Mouse (Mus musculus) hindbrain, embryonic 13.5 days (tissue): ENCODE results near the gene Npas1. TPM values are rescaled to one million over a fixed set of nuclear protein-coding genes. Genes with fewer than 3 reads are reported as not detected.

Source experiments
- ATAC-seq: fragments of 200-750 bp; cut with Nextera tagmentation; 2 replicates; pipeline ENCODE4 v1.8.0; 2017; ENCODE audit warnings: moderate TSS enrichment; ENCODE audit not compliant: low FRiP score
- H3K27ac ChIP-seq: fragments of 300-500 bp; sonication (generic); 2 replicates; pipeline ENCODE4 v1.5.1; 2015; ENCODE audit warnings: inconsistent platforms, mild to moderate bottlenecking, moderate library complexity
- H3K27me3 ChIP-seq: fragments of 300-500 bp; sonication (generic); 2 replicates; pipeline ENCODE4 v1.6.1; 2015; ENCODE audit warnings: mild to moderate bottlenecking, inconsistent platforms
- H3K36me3 ChIP-seq: fragments of 300-500 bp; sonication (generic); 2 replicates; pipeline ENCODE4 v1.6.1; 2015; ENCODE audit warnings: mild to moderate bottlenecking, inconsistent platforms
- H3K4me1 ChIP-seq: fragments of 300-500 bp; sonication (generic); replicated peaks from 2 replicates; pipeline ENCODE4 v1.6.1; 2015; ENCODE audit warnings: inconsistent platforms
- H3K4me2 ChIP-seq: fragments of 300-500 bp; sonication (generic); 2 replicates; pipeline ENCODE4 v1.6.1; 2015; ENCODE audit warnings: inconsistent platforms, mild to moderate bottlenecking, moderate library complexity
- H3K4me3 ChIP-seq: fragments of 300-500 bp; sonication (generic); 2 replicates; pipeline ENCODE4 v1.5.1; 2015; ENCODE audit warnings: mild to moderate bottlenecking, inconsistent platforms
- H3K9ac ChIP-seq: fragments of 300-500 bp; sonication (generic); 2 replicates; pipeline ENCODE4 v1.6.1; 2015; ENCODE audit warnings: mild to moderate bottlenecking, inconsistent platforms
- H3K9me3 ChIP-seq: fragments of 300-500 bp; sonication (generic); 2 replicates; pipeline ENCODE4 v1.6.1; 2016; ENCODE audit warnings: inconsistent platforms
- WGBS: fragments of 180-500 bp; shearing (Covaris S2); methylation state at CpG from one replicate; pipeline ENCODE4 v1.1.7; 2015; 5-methylcytosine and 5-hydroxymethylcytosine counted together
- polyA plus RNA-seq: library from polyadenylated mRNA; unstranded; fragments of >200 nt; fragmentation: Nextera tagmentation; extraction: Ambion mirVana; gene quantifications from 2 replicates; pipeline ENCODE4 v1.2.1, GENCODE M21; 2015

Gene Npas1
- polyA plus RNA-seq, 1 experiment from 2014 or later, result 2.3 TPM

DNA sequence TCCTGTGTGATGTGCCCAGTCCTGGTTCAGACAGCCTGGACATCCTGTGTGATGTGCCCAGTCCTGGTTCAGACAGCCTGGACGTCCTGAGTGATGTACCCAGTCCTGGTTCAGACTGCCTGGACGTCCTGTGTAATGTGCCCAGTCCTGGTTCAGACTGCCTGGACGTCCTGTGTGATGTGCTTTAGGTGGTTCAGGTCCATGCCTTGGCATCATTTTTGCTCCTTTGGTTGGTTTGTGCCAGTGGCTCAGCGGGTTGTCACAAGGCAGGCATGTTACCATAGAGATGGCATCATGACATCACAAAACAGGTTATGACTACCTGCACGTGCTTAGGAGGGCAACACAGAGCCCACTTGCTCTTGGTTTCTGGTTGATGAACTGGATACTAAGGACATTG lies 66.4 kb downstream of the Npas1 start:
- no peak overlapping the region for H3K27ac ChIP-seq

DNA sequence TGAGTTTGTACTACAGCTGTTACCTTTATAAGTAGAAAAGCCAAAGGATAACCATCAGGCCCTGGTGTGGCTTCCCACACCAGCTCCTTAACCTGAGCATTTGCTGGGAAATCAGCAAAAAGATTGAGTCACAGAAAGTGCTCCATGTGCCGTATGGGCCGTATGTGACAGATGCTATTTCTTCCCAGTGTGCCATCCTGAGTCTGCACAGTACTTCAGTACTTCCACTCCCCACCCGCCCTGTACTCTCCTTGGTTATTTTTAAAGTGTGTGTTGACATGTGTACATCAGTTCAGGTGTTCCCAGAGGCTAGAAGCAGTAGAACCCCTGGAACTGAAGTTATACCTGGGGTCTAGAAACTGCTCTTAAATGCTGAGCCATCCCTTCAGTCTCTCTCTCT lies 70.5 kb downstream of the Npas1 start:
- H3K36me3 ChIP-seq, result no peaks in the 10 kb centered on the region; the same call in 1 of the 2 replicates
- no peak for ATAC-seq
- H3K4me2 ChIP-seq, result no peak overlapping the region
- peaks cover 42% of the 10 kb centered on the region for H3K4me1 ChIP-seq
- H3K27ac ChIP-seq, result no peak overlapping the region
- H3K27me3 ChIP-seq, result no peaks in the 10 kb centered on the region
- no peak overlapping the region for H3K9ac ChIP-seq
- H3K4me3 ChIP-seq, result no peak overlapping the region
- 97% methylated on average over 3 of the region's 3 CpGs for WGBS
- H3K9me3 ChIP-seq, result no peaks in the 10 kb centered on the region

More for the DNA sequence above, 66.4 kb downstream of the Npas1 start:
- no peak overlapping the region for H3K4me3 ChIP-seq
- no peak overlapping the region for H3K4me2 ChIP-seq
- no peaks in the 10 kb centered on the region; the same call in 1 of the 2 replicates for H3K36me3 ChIP-seq
- no peak for ATAC-seq
- peaks cover 32% of the 10 kb centered on the region for H3K4me1 ChIP-seq
- 88% methylated on average over 5 of the region's 5 CpGs for WGBS
- no peak overlapping the region for H3K9ac ChIP-seq
- no peaks in the 10 kb centered on the region for H3K27me3 ChIP-seq
- no peaks in the 10 kb centered on the region for H3K9me3 ChIP-seq

Other genes starting within 250 kb of the Npas1 start
- 0.08 and 0.14 TPM in 2 replicates for gene C5ar2, start 233.6 kb downstream of the Npas1 start, polyA plus RNA-seq
- gene C5ar1, start 218.2 kb downstream of the Npas1 start, polyA plus RNA-seq, result 1.7 and 2.3 TPM in 2 replicates
- 33.4 and 33.8 TPM in 2 replicates for gene Inafm1, start 204.1 kb downstream of the Npas1 start, polyA plus RNA-seq
- gene Ccdc9, start 190.9 kb downstream of the Npas1 start, polyA plus RNA-seq, result 23.9 and 27.9 TPM in 2 replicates
- 24.0 and 24.2 TPM in 2 replicates for gene Bbc3, start 169.3 kb downstream of the Npas1 start, polyA plus RNA-seq
- 259 and 260 TPM in 2 replicates for gene Sae1, start 89.9 kb downstream of the Npas1 start, polyA plus RNA-seq
- gene Zc3h4, start 76.8 kb downstream of the Npas1 start, polyA plus RNA-seq, result 17.4 and 18.6 TPM in 2 replicates
- gene Tmem160, start 24.9 kb downstream of the Npas1 start, polyA plus RNA-seq, result 55.9 and 60.8 TPM in 2 replicates
- 30.1 and 30.7 TPM in 2 replicates for gene Arhgap35, start 137.3 kb upstream of the Npas1 start, polyA plus RNA-seq
- not detected in 2 replicates for gene Ceacam15, start 198.0 kb upstream of the Npas1 start, polyA plus RNA-seq
- gene Ceacam9, start 244.2 kb upstream of the Npas1 start, polyA plus RNA-seq, result not detected in 2 replicates